Mouse (Mus musculus): ENCODE data around the gene Cyp4f15. TPM values are rescaled to one million over a fixed set of nuclear protein-coding genes. Genes with fewer than 3 reads are reported as not detected.
A peak's percentile ranks its signal among the peaks of the same experiment; 100 is the strongest.

Gene Cyp4f15
- 1.0 and 1.6 TPM in 2 replicates for polyA plus RNA-seq (2015; fragmentation: Nextera tagmentation; extraction: Ambion mirVana)

- Histone ChIP-seq H3K4me3 (no peak within 1 kb of the TSS), H3K36me3 (no peaks in the 10 kb centered on the region), H3K4me2 (no peak within 1 kb of the TSS), H3K9me3 (no peaks in the 10 kb centered on the region), H3K27me3 (no peaks in the 10 kb centered on the region), H3K27ac (replicated peaks) (no peak within 1 kb of the TSS), H3K4me1 (replicated peaks) (0 out of 2 replicates have a peak, but pooled peaks cover 6% of the 10 kb centered on the region), H3K9ac (no peak within 1 kb of the TSS)
- ATAC-seq (ENCODE audit: low read depth): no peak
- 27% methylated on average over 7 of the region's 7 CpGs for WGBS
Observed at GRCm38 (mm10) chr17:32685048-32685750, at the start of gene Cyp4f15. TSS of gene Cyp4f15 (plus strand) at chr17:32685627.

- H3K9ac ChIP-seq: no peak overlapping the region
- H3K36me3 ChIP-seq: no peaks in the 10 kb centered on the region
- H3K27ac ChIP-seq (replicated peaks): no peak overlapping the region
- peaks cover 5% of the 10 kb centered on the region for H3K4me1 ChIP-seq (replicated peaks)
- H3K4me3 ChIP-seq: no peak overlapping the region
- H3K27me3 ChIP-seq: no peaks in the 10 kb centered on the region
- no peaks in the 10 kb centered on the region for H3K9me3 ChIP-seq
- WGBS: 66% methylated on average over 3 of the region's 3 CpGs
- no peak for ATAC-seq (ENCODE audit: low read depth)
- H3K4me2 ChIP-seq: no peak overlapping the region
Observed at GRCm38 (mm10) chr17:32636341-32636740, 49.1 kb upstream of the Cyp4f15 start.

GRCm38 (mm10) chr17:32637151-32637550, 48.3 kb upstream of the Cyp4f15 start:
- no peak for ATAC-seq (ENCODE audit: low read depth)
- WGBS: 85% methylated on average over 2 of the region's 2 CpGs
- no peak overlapping the region for H3K4me2 ChIP-seq
- H3K36me3 ChIP-seq: no peaks in the 10 kb centered on the region
- H3K27me3 ChIP-seq: no peaks in the 10 kb centered on the region
- no peak overlapping the region for H3K4me3 ChIP-seq
- no peak overlapping the region for H3K27ac ChIP-seq (replicated peaks)
- no peak overlapping the region for H3K9ac ChIP-seq
- H3K4me1 ChIP-seq (replicated peaks): peaks cover 5% of the 10 kb centered on the region
- H3K9me3 ChIP-seq: no peaks in the 10 kb centered on the region

GRCm38 (mm10) chr17:32646631-32647030, 38.8 kb upstream of the Cyp4f15 start:
- Histone ChIP-seq H3K9me3 (no peaks in the 10 kb centered on the region), H3K27me3 (no peaks in the 10 kb centered on the region), H3K27ac (replicated peaks) (no peak overlapping the region), H3K4me3 (no peak overlapping the region), H3K36me3 (no peaks in the 10 kb centered on the region), H3K9ac (no peak overlapping the region), H3K4me2 (no peak overlapping the region), H3K4me1 (replicated peaks) (no peaks in the 10 kb centered on the region)
- WGBS: 90% methylated on average over 4 of the region's 4 CpGs
- ATAC-seq (ENCODE audit: low read depth): no peak

- Histone ChIP-seq H3K36me3 (no peaks in the 10 kb centered on the region), H3K9me3 (no peaks in the 10 kb centered on the region), H3K9ac (no peak overlapping the region), H3K27me3 (no peaks in the 10 kb centered on the region), H3K4me2 (no peak overlapping the region), H3K27ac (replicated peaks) (no peak overlapping the region), H3K4me1 (replicated peaks) (no peaks in the 10 kb centered on the region), H3K4me3 (no peak overlapping the region)
- 91% methylated on average over 4 of the region's 4 CpGs for WGBS
- no peak for ATAC-seq (ENCODE audit: low read depth)
Observed at GRCm38 (mm10) chr17:32653860-32654259, 31.6 kb upstream of the Cyp4f15 start.

- Histone ChIP-seq H3K4me2 (no peak overlapping the region), H3K9ac (no peak overlapping the region), H3K27ac (replicated peaks) (no peak overlapping the region), H3K36me3 (no peaks in the 10 kb centered on the region), H3K4me1 (replicated peaks) (no peaks in the 10 kb centered on the region), H3K9me3 (no peaks in the 10 kb centered on the region), H3K27me3 (no peaks in the 10 kb centered on the region), H3K4me3 (no peak overlapping the region)
- ATAC-seq (ENCODE audit: low read depth): no peak
- 77% methylated on average over 3 of the region's 3 CpGs for WGBS
Observed at GRCm38 (mm10) chr17:32657041-32657440, 28.4 kb upstream of the Cyp4f15 start.

GRCm38 (mm10) chr17:32658246-32658645, 27.2 kb upstream of the Cyp4f15 start:
- ATAC-seq (ENCODE audit: low read depth): no peak
- H3K4me1 ChIP-seq (replicated peaks): no peaks in the 10 kb centered on the region
- no peak overlapping the region for H3K27ac ChIP-seq (replicated peaks)
- no peaks in the 10 kb centered on the region for H3K9me3 ChIP-seq
- no peaks in the 10 kb centered on the region for H3K36me3 ChIP-seq
- no peak overlapping the region for H3K4me3 ChIP-seq
- H3K9ac ChIP-seq: no peak overlapping the region
- WGBS: 73% methylated on average over 1 of the region's 1 CpGs
- no peaks in the 10 kb centered on the region for H3K27me3 ChIP-seq
- H3K4me2 ChIP-seq: no peak overlapping the region

GRCm38 (mm10) chr17:32658712-32659111, 26.7 kb upstream of the Cyp4f15 start, which contains the start of gene Cyp4f40:
TSS of gene Cyp4f40 (plus strand) at chr17:32658900.
- Histone ChIP-seq H3K27ac (replicated peaks) (no peak within 1 kb of the TSS), H3K4me1 (replicated peaks) (no peaks in the 10 kb centered on the region), H3K9ac (no peak within 1 kb of the TSS), H3K36me3 (no peaks in the 10 kb centered on the region), H3K4me2 (no peak within 1 kb of the TSS), H3K4me3 (no peak within 1 kb of the TSS), H3K27me3 (no peaks in the 10 kb centered on the region), H3K9me3 (no peaks in the 10 kb centered on the region)
- WGBS: 67% methylated on average over 2 of the region's 2 CpGs
- no peak for ATAC-seq (ENCODE audit: low read depth)

- Histone ChIP-seq H3K4me1 (replicated peaks) (no peaks in the 10 kb centered on the region; the same call in 1 of the 2 replicates), H3K4me2 (no peak overlapping the region), H3K9ac (no peak overlapping the region), H3K36me3 (no peaks in the 10 kb centered on the region), H3K27ac (replicated peaks) (no peak overlapping the region), H3K27me3 (no peaks in the 10 kb centered on the region), H3K9me3 (no peaks in the 10 kb centered on the region), H3K4me3 (no peak overlapping the region)
- no peak for ATAC-seq (ENCODE audit: low read depth)
- WGBS: 70% methylated on average over 7 of the region's 7 CpGs
Observed at GRCm38 (mm10) chr17:32673976-32674375, 11.5 kb upstream of the Cyp4f15 start.

- no peak overlapping the region for H3K4me3 ChIP-seq
- no peaks in the 10 kb centered on the region; the same call in 1 of the 2 replicates for H3K4me1 ChIP-seq (replicated peaks)
- H3K27ac ChIP-seq (replicated peaks): no peak overlapping the region
- H3K36me3 ChIP-seq: no peaks in the 10 kb centered on the region
- peak overlapping the region; percentile 39 for H3K4me2 ChIP-seq
- WGBS: 51% methylated on average over 21 of the region's 21 CpGs
- H3K27me3 ChIP-seq: no peaks in the 10 kb centered on the region
- 0 out of 2 replicates have a peak, but pooled peaks have one; percentile 56 for ATAC-seq (ENCODE audit: low read depth)
- H3K9me3 ChIP-seq: no peaks in the 10 kb centered on the region
- 0 out of 2 replicates have a peak overlapping the region, but pooled peaks have one; percentile 34 for H3K9ac ChIP-seq
Observed at GRCm38 (mm10) chr17:32676040-32676635, 9.3 kb upstream of the Cyp4f15 start.

GRCm38 (mm10) chr17:32680404-32680803, 5.0 kb upstream of the Cyp4f15 start:
- H3K9me3 ChIP-seq: no peaks in the 10 kb centered on the region
- no peak overlapping the region for H3K9ac ChIP-seq
- no peaks in the 10 kb centered on the region for H3K36me3 ChIP-seq
- H3K4me3 ChIP-seq: no peak overlapping the region
- H3K27me3 ChIP-seq: no peaks in the 10 kb centered on the region
- WGBS: 16% methylated on average over 2 of the region's 2 CpGs
- H3K27ac ChIP-seq (replicated peaks): no peak overlapping the region
- peaks cover under 1% of the 10 kb centered on the region; the same call in 1 of the 2 replicates for H3K4me1 ChIP-seq (replicated peaks)
- ATAC-seq (ENCODE audit: low read depth): no peak
- no peak overlapping the region for H3K4me2 ChIP-seq

- Histone ChIP-seq H3K36me3 (no peaks in the 10 kb centered on the region), H3K9ac (no peak overlapping the region), H3K27ac (replicated peaks) (no peak overlapping the region), H3K4me3 (no peak overlapping the region), H3K27me3 (no peaks in the 10 kb centered on the region), H3K9me3 (no peaks in the 10 kb centered on the region), H3K4me2 (no peak overlapping the region), H3K4me1 (replicated peaks) (0 out of 2 replicates have a peak, but pooled peaks cover 6% of the 10 kb centered on the region)
- WGBS: 88% methylated on average over 5 of the region's 5 CpGs
- ATAC-seq (ENCODE audit: low read depth): no peak
Observed at GRCm38 (mm10) chr17:32686722-32687121, 1.3 kb downstream of the Cyp4f15 start.
